ENCODE assay signal across 22 mouse cellular contexts in the genomic region with DNA sequence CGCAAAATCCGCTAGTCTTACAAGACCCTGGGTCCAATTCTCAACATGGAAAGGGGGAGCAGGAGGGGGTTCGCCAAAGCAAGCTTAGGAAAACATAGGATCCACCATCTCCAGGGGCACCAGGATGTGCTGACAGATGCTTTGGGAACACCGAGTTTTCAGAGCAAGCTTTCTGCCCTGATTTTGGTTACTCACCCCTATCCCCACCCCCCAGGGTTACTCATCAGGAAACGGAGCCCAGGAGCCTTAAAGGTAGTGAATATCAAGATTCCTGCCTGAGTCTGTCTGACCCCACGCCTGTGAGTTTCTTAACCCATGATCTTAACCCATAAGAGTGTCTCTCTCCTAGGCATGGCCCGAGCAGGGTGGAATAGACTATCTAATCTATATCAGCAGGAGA. TPM values are rescaled to one million over a fixed set of nuclear protein-coding genes. Genes with fewer than 3 reads are reported as not detected.
DNase-seq lines count a peak whose midpoint lies in the region; ATAC-seq and TF ChIP-seq lines count a peak whose summit lies in the region.
"Had no signal": no experiment of that assay in that cellular context is flagged by ENCODE, and none has a peak within 500 bp of the region (broad histone marks: within the 10 kb centered on the region; RNA-seq: fewer than 3 reads in every experiment).

No protein-coding gene starts in this region.

- peak overlapping the region; percentile 96; the same call in 1 of the 2 replicates for H3K4me2 ChIP-seq in heart, embryonic 15.5 days
- H3K4me2 ChIP-seq in midbrain, embryonic 11.5 days, result no peak overlapping the region
- no peak overlapping the region for H3K4me2 ChIP-seq in midbrain, embryonic 14.5 days (ENCODE audit: low read length)
- H3K4me2 ChIP-seq: liver, embryonic 13.5 days had no signal

- H3K4me1 ChIP-seq in cerebellum, adult 2 months (ENCODE audit: control insufficient read depth, insufficient read depth, low read length), result peaks cover 41% of the 10 kb centered on the region
- H3K4me1 ChIP-seq in heart, embryonic 15.5 days (replicated peaks), result peaks cover 39% of the 10 kb centered on the region
- H3K4me1 ChIP-seq in midbrain, embryonic 11.5 days (ENCODE audit: control insufficient read depth, insufficient read depth, low read length), result peaks cover 13% of the 10 kb centered on the region
- peaks cover 8% of the 10 kb centered on the region; the same call in 1 of the 2 replicates for H3K4me1 ChIP-seq in midbrain, embryonic 14.5 days (ENCODE audit: control insufficient read depth, insufficient read depth, low read length)
- H3K4me1 ChIP-seq in hindbrain, embryonic 10.5 days (replicated peaks), result peaks cover 38% of the 10 kb centered on the region

- DNase-seq in cerebellum, adult 2 months, result no peak
- no peak for DNase-seq in cerebellum, postnatal 25 days
- no peak for DNase-seq in heart, adult 18-20 months
- peak; percentile 76 for DNase-seq in midbrain, embryonic 11.5 days (ENCODE audit: low spot score, missing footprints)
- no peak for DNase-seq in midbrain, embryonic 14.5 days
- DNase-seq in yolk sac, embryonic 10.5 days (ENCODE audit: low spot score), result peak; percentile 73
- no peak for DNase-seq in hindbrain, embryonic 10.5 days (ENCODE audit: low spot score)
- DNase-seq: gastrocnemius, postnatal 36 days; kidney, adult 18-20 months; kidney, postnatal 10 days; left cerebral cortex, postnatal 4 days; liver, embryonic 13.5 days; lung, postnatal 36 days; retina, postnatal 1 day; thymus, adult 2 months had no signal

- H3K9ac ChIP-seq in heart, embryonic 15.5 days, result no peak overlapping the region
- H3K9ac ChIP-seq in midbrain, embryonic 11.5 days (ENCODE audit: low read length), result no peak overlapping the region
- H3K9ac ChIP-seq in midbrain, embryonic 14.5 days (replicated peaks; ENCODE audit: low read length), result no peak overlapping the region
- H3K9ac ChIP-seq: liver, embryonic 13.5 days had no signal

- H3K36me3 ChIP-seq in heart, embryonic 15.5 days, result no peaks in the 10 kb centered on the region
- no peaks in the 10 kb centered on the region for H3K36me3 ChIP-seq in midbrain, embryonic 11.5 days (ENCODE audit: control insufficient read depth, insufficient read depth, low read length)
- H3K36me3 ChIP-seq in midbrain, embryonic 14.5 days (ENCODE audit: control insufficient read depth, insufficient read depth, low read length), result no peaks in the 10 kb centered on the region
- no peaks in the 10 kb centered on the region for H3K36me3 ChIP-seq in hindbrain, embryonic 10.5 days
- H3K36me3 ChIP-seq: heart, embryonic 10.5 days; liver, embryonic 13.5 days had no signal

- H3K9me3 ChIP-seq in heart, embryonic 15.5 days (replicated peaks), result 0 out of 2 replicates have a peak, but pooled peaks cover 4% of the 10 kb centered on the region
- peaks cover 2% of the 10 kb centered on the region; the same call in 1 of the 2 replicates for H3K9me3 ChIP-seq in midbrain, embryonic 11.5 days (ENCODE audit: control insufficient read depth, low read length)
- H3K9me3 ChIP-seq in midbrain, embryonic 14.5 days (ENCODE audit: control insufficient read depth, low read length), result no peaks in the 10 kb centered on the region
- H3K9me3 ChIP-seq in hindbrain, embryonic 10.5 days, result peaks cover 7% of the 10 kb centered on the region
- H3K9me3 ChIP-seq: heart, embryonic 10.5 days; liver, embryonic 13.5 days had no signal

- peak overlapping the region; percentile 20 for H3K4me3 ChIP-seq in cerebellum, adult 2 months (replicated peaks; ENCODE audit: insufficient read depth, low read depth, low read length)
- no peak overlapping the region for H3K4me3 ChIP-seq in heart, embryonic 15.5 days
- H3K4me3 ChIP-seq in midbrain, embryonic 11.5 days (ENCODE audit: low read depth, low read length), result no peak overlapping the region
- H3K4me3 ChIP-seq in midbrain, embryonic 14.5 days (replicated peaks; ENCODE audit: low read depth, low read length), result no peak overlapping the region
- no peak overlapping the region for H3K4me3 ChIP-seq in hindbrain, embryonic 10.5 days
- H3K4me3 ChIP-seq: heart, embryonic 10.5 days; layer of hippocampus, adult 2 months; liver, embryonic 13.5 days had no signal

- no peak for TF ChIP-seq CTCF in cerebellum, adult 2 months (IDR thresholded peaks at IDR 0.05; ENCODE audit: borderline replicate concordance, insufficient read depth, low read depth, low read length)

- 68% methylated on average over 7 of the region's 7 CpGs for WGBS in cerebellum, adult 2 months
- 50% methylated on average over 7 of the region's 7 CpGs for whole genome bisulfite sequencing in heart, embryonic 15.5 days
- 46% methylated on average over 7 of the region's 7 CpGs for WGBS in midbrain, embryonic 11.5 days
- WGBS in midbrain, embryonic 14.5 days, result 52% methylated on average over 7 of the region's 7 CpGs
- 43% methylated on average over 7 of the region's 7 CpGs for WGBS in hindbrain, embryonic 10.5 days

- H3K27ac ChIP-seq in cerebellum, adult 2 months (ENCODE audit: insufficient read depth, low read length), result peak overlapping the region; percentile 70
- no peak overlapping the region for H3K27ac ChIP-seq in heart, embryonic 15.5 days
- H3K27ac ChIP-seq in midbrain, embryonic 11.5 days (ENCODE audit: low read depth, low read length), result no peak overlapping the region
- no peak overlapping the region for H3K27ac ChIP-seq in midbrain, embryonic 14.5 days (replicated peaks; ENCODE audit: low read depth, low read length)
- H3K27ac ChIP-seq in hindbrain, embryonic 10.5 days, result no peak overlapping the region
- H3K27ac ChIP-seq: heart, embryonic 10.5 days; hindbrain, postnatal 0 days; layer of hippocampus, adult 2 months; liver, embryonic 13.5 days had no signal

- no peak for ATAC-seq in heart, embryonic 15.5 days (replicated peaks; ENCODE audit: insufficient number of reproducible peaks, insufficient read depth, low FRiP score, low read depth)
- no peak for ATAC-seq in midbrain, embryonic 11.5 days (ENCODE audit: low FRiP score)
- no peak for ATAC-seq in midbrain, embryonic 14.5 days (ENCODE audit: low FRiP score, low TSS enrichment)
- ATAC-seq: forebrain, embryonic 14.5 days; hindbrain, postnatal 0 days had no signal

- H3K27me3 ChIP-seq in cerebellum, adult 2 months (ENCODE audit: control insufficient read depth, insufficient read depth, low read length), result no peaks in the 10 kb centered on the region
- H3K27me3 ChIP-seq in heart, embryonic 15.5 days, result peaks cover 15% of the 10 kb centered on the region
- peaks cover 47% of the 10 kb centered on the region for H3K27me3 ChIP-seq in midbrain, embryonic 11.5 days (ENCODE audit: control insufficient read depth, insufficient read depth, low read length)
- H3K27me3 ChIP-seq in midbrain, embryonic 14.5 days (ENCODE audit: control insufficient read depth, insufficient read depth, low read length), result peaks cover 46% of the 10 kb centered on the region
- peaks cover 65% of the 10 kb centered on the region for H3K27me3 ChIP-seq in hindbrain, embryonic 10.5 days (ENCODE audit: insufficient read depth, poor library complexity, severe bottlenecking)
- H3K27me3 ChIP-seq: CH12.LX had no signal

- TF ChIP-seq POLR2A in cerebellum, adult 2 months (IDR thresholded peaks at IDR 0.05; ENCODE audit: borderline replicate concordance, insufficient read depth, low read length), result no peak

RNA-seq across cellular contexts. Expression of a gene that starts 2.4 kb away (rescaled TPM):
- polyA plus RNA-seq in cerebellum, adult 2 months (2012; rRNA removed), result 4.7 and 5.5 TPM in 2 replicates
- 2.3 and 2.7 TPM in 2 replicates for polyA plus RNA-seq in heart, embryonic 15.5 days (2015; fragmentation: Nextera tagmentation; extraction: Ambion mirVana)
- 1 to 10 TPM; 3.1 to 5.0 TPM for total RNA-seq in heart, adult 18-20 months (2021)
- 0.39 and 1.7 TPM in 2 replicates for polyA plus RNA-seq in midbrain, embryonic 11.5 days (2014; fragmentation: Nextera tagmentation; extraction: Ambion mirVana)
- 0.19 and 0.55 TPM in 2 replicates for polyA plus RNA-seq in midbrain, embryonic 14.5 days (2014; fragmentation: Nextera tagmentation; extraction: Ambion mirVana)
- 2.5 and 2.9 TPM in 2 replicates for polyA plus RNA-seq in hindbrain, embryonic 10.5 days (2016; fragmentation: Nextera tagmentation; extraction: Ambion mirVana)
- total RNA-seq: CH12.LX; hematopoietic stem cell, adult 5-6 weeks had no signal

RNA-seq across cellular contexts. Expression of a gene that starts 57.4 kb away (rescaled TPM):
- polyA plus RNA-seq in cerebellum, adult 2 months (2012; rRNA removed), result 44.0 and 44.8 TPM in 2 replicates
- polyA plus RNA-seq in heart, embryonic 15.5 days (2015; fragmentation: Nextera tagmentation; extraction: Ambion mirVana), result 9.0 and 13.3 TPM in 2 replicates
- total RNA-seq in heart, adult 18-20 months (2021), result 1 to 10 TPM; 5.6 to 6.1 TPM
- 14.5 and 15.5 TPM in 2 replicates for polyA plus RNA-seq in midbrain, embryonic 11.5 days (2014; fragmentation: Nextera tagmentation; extraction: Ambion mirVana)
- polyA plus RNA-seq in midbrain, embryonic 14.5 days (2014; fragmentation: Nextera tagmentation; extraction: Ambion mirVana), result 11.5 and 13.8 TPM in 2 replicates
- polyA plus RNA-seq in hindbrain, embryonic 10.5 days (2016; fragmentation: Nextera tagmentation; extraction: Ambion mirVana), result 19.1 and 21.4 TPM in 2 replicates

Comparison
In these comparisons a context has a peak if more than half of its experiments do, and no peak if none do; other contexts are left out.
1. DNase-seq: peak in midbrain, embryonic 11.5 days (single experiment) and yolk sac, embryonic 10.5 days (single experiment); none in cerebellum, adult 2 months (0 of 2), cerebellum, postnatal 25 days (0 of 2), heart, adult 18-20 months (0 of 2), midbrain, embryonic 14.5 days (single experiment) and hindbrain, embryonic 10.5 days (single experiment).